Mouse (Mus musculus): ENCODE measurements around the gene Sox3. TPM values are rescaled to one million over a fixed set of nuclear protein-coding genes. Genes with fewer than 3 reads are reported as not detected.

Gene Sox3
- total and polyA plus RNA-seq, 2 experiments from 2014 or later: 0.07 TPM; not detected in 1

DNA sequence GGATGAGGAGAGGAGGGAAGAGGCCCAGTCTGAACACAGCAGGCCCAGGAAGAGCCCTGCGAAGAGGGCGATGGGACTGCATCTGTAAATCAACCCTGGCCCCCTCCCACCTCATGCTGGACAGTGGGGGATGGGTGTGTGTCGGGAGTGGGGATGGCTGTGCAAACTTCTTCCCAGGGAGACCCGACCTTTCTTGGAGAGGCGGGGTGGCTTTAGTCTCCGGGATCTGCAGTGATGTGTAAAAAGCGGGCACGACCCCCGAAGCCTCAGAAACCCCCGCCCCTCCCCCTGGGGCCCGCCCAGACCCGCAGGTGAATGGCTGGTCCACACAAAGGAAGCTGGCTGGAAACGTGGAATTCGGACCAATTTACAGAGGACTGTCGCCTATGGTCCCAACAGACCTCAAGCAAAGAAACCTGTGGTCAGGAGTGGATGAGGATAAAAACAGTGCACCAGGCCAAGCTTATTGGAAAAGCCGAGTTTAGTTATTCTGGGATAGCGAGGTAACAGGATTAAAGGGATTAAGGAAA lies 3.2 kb downstream of the Sox3 start:
- 32% methylated on average over 16 of the region's 17 CpGs for WGBS
- DNase-seq (ENCODE audit: low spot score) (no peak), ATAC-seq (ENCODE audit: insufficient read depth, low read depth) (no peak)
- Histone ChIP-seq H3K9ac (replicated peaks; ENCODE audit: low read depth, low read length) (no peak overlapping the region), H3K36me3 (replicated peaks; ENCODE audit: control insufficient read depth, insufficient read depth, low read length) (no peaks in the 10 kb centered on the region), H3K4me3 (ENCODE audit: low read depth, low read length) (no peak overlapping the region), H3K4me1 (ENCODE audit: control insufficient read depth, insufficient read depth) (no peaks in the 10 kb centered on the region), H3K9me3 (replicated peaks; ENCODE audit: control insufficient read depth, low read length) (no peaks in the 10 kb centered on the region), H3K4me2 (ENCODE audit: low read depth, low read length) (no peak overlapping the region), H3K27ac (ENCODE audit: low read depth) (no peak overlapping the region), H3K27me3 (ENCODE audit: control insufficient read depth, insufficient read depth, low read length) (peaks cover 58% of the 10 kb centered on the region)
- TF ChIP-seq CTCF (IDR thresholded peaks at IDR 0.05; ENCODE audit: low read depth) (no peak), EP300 (IDR thresholded peaks at IDR 0.05; ENCODE audit: low read depth) (no peak)

Measured in heart, postnatal 0 days (tissue).